Mouse (Mus musculus): ENCODE measurements around the gene Creb5. TPM values are rescaled to one million over a fixed set of nuclear protein-coding genes. Genes with fewer than 3 reads are reported as not detected.
A peak's percentile ranks its signal among the peaks of the same experiment; 100 is the strongest.

Gene Creb5
- total RNA-seq, 2 experiments from 2014 or later, result 2.9 to 4.7 TPM

DNA sequence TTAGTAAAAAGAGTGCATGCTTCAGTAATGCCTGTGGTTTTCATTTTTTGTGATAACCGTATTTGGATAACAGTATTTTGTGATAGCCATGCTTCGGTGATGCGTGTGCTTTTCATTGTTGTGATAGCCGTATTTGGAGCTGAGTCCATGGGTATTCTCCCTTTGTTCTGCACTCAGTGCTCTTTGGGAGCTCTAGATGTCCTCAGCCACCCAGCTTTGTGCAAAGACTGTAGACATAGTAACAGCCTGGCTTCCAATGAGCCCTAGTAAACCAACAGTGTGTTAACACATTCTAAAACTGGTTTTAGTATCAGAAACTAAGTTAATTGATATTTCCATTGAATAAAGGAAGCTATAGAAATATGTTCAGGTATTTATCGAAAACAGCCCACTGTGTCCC is 254.7 kb downstream of the Creb5 start:
- no peak overlapping the region for H3K27ac ChIP-seq
- no peak for DNase-seq (ENCODE audit: extremely low spot score in 1 of 2, low spot score in 2 of 2)
- H3K4me3 ChIP-seq, result no peak overlapping the region
- intact Hi-C loops (cut with DNase I), result no loop called here
- no peak; the same call in none of the 2 replicates for TF ChIP-seq CTCF (IDR thresholded peaks at IDR 0.05)

DNA sequence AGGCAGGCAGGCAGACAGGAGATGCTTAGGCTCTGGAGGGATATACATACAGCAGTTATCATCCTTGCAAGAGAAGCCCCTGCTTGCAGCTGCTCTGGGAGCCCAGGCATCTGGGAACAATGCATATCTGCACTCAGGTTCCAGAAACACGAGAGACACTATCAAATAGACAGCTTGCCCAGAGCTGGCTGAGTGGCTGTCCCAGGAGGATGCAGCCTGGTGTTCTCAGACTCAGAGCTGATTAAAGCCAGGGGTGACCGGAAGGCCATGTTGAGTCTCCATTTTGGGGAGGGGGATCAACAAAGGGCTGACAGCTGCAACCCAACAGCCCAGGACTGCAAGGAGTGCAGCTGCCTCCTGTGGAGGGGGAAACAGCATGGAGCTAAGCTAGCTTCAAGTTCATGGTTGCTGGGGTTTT is 258.4 kb downstream of the Creb5 start:
- intact Hi-C loops (cut with DNase I), result no loop called here
- no peak for TF ChIP-seq CTCF (IDR thresholded peaks at IDR 0.05)
- DNase-seq (ENCODE audit: extremely low spot score in 1 of 2, low spot score in 2 of 2), result no peak
- H3K4me3 ChIP-seq, result no peak overlapping the region
- no peak overlapping the region for H3K27ac ChIP-seq

DNA sequence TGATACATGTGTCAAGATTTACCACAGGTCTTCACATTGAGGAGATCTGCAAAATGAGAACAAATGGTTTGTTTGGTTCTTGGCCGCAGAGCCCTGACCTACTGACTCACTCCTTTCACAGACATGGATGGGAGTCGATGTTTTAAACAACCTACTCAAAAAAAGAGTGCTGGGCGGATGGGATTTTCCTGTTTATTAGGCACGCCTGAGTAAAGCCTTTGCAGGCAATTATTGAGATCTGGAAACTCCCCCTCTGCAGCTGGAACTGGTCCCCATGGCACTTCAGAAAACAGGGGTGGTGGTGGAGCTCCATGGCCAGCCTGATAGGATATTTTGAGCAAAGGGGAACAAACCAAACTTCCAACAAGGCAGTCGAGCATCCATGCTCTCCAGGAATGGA is 258.9 kb downstream of the Creb5 start:
- no peak for TF ChIP-seq CTCF (IDR thresholded peaks at IDR 0.05)
- intact Hi-C loops (cut with DNase I), result no loop called here
- Histone ChIP-seq H3K27ac (no peak overlapping the region), H3K4me3 (no peak overlapping the region)
- DNase-seq (ENCODE audit: extremely low spot score in 1 of 2, low spot score in 2 of 2), result no peak

DNA sequence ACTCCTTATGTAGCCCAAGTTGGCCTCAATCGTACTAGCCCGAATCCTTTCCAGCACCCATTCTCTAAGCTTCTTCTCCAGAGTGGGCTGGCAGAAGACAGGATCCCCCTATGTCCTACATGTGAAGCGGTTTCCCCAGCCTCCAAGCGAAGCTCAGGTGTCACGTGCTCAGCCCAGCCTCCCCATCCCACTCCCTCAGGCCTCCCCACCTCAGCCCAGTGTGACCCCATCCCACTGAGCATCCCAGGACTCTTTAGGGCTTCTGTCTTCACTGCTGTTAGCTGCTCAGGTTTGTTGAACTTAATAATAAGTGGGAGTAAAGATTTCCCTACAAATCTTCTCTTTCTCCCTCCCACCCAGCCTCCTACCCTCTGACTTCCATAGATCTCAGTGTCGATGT is 261.2 kb downstream of the Creb5 start:
- intact Hi-C loops (cut with DNase I), result no loop called here
- H3K4me3 ChIP-seq, result no peak overlapping the region
- no peak for DNase-seq (ENCODE audit: extremely low spot score in 1 of 2, low spot score in 2 of 2)
- no peak for TF ChIP-seq CTCF (IDR thresholded peaks at IDR 0.05)
- H3K27ac ChIP-seq, result no peak overlapping the region

DNA sequence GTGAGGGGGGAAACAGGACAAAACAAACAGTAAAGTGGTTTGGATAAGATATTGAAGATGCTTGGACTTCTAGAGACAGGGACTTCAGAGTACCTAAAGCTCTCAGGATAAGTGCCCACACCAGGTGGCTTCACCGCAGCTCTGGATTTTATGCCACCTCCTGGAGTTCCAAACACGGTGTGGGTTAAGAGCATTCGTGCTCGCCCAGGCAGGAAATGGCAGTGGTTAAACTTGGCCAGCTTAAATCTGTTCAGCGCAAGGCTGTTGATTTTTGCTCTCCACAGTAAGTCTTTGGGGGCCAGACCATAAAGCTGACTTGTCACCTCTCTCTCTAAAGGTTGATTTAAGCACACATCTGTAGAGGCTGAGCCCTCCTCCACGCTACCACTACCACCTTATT is 262.3 kb downstream of the Creb5 start:
- no peak overlapping the region for H3K4me3 ChIP-seq
- intact Hi-C loops (cut with DNase I), result no loop called here
- no peak for DNase-seq (ENCODE audit: extremely low spot score in 1 of 2, low spot score in 2 of 2)
- H3K27ac ChIP-seq, result no peak overlapping the region
- TF ChIP-seq CTCF (IDR thresholded peaks at IDR 0.05), result no peak

DNA sequence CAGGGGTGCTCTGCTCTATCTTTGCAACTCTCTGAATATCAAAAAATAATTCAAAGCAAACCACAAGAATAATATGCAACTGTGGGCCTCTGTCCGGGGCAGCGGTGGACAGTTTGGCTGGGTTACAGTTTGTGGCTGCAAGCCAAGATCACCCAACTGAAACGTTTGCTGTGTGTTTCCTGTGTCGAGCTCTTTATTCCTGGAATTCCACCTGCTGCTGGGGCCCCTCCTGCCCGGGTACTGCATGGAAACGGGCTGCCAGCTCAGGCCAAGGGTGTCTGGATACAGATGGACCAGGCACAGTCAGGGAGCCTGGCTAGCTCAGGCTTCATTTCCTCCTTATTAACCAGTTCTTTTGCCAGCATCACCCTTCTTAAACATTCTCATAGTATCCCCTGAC is 269.0 kb downstream of the Creb5 start:
- no peak overlapping the region for H3K4me3 ChIP-seq
- H3K27ac ChIP-seq, result no peak overlapping the region
- TF ChIP-seq CTCF (IDR thresholded peaks at IDR 0.05), result no peak
- intact Hi-C loops (cut with DNase I), result no loop called here
- no peak for DNase-seq (ENCODE audit: extremely low spot score in 1 of 2, low spot score in 2 of 2)

DNA sequence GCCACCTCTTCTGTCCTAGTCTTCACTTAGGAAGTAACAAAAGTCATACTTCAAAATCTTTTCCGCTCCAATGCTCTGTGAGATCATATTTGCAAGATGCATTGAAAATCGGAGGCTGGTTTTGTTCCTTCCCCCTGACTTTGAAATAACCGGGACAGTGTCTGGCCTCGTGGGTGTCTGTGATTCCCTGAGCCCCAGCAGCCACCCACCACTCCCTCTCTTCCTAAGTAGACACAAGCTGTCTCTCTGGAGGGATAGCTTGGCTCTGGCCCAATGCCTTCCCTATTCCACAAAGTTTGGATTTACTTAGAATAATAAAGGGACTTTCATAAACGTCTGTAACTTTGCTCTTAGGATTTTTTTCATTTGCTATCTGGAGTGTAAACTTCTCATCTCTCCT is 273.9 kb downstream of the Creb5 start:
- intact Hi-C loops (cut with DNase I), result no loop called here
- DNase-seq (ENCODE audit: extremely low spot score in 1 of 2, low spot score in 2 of 2), result no peak

DNA sequence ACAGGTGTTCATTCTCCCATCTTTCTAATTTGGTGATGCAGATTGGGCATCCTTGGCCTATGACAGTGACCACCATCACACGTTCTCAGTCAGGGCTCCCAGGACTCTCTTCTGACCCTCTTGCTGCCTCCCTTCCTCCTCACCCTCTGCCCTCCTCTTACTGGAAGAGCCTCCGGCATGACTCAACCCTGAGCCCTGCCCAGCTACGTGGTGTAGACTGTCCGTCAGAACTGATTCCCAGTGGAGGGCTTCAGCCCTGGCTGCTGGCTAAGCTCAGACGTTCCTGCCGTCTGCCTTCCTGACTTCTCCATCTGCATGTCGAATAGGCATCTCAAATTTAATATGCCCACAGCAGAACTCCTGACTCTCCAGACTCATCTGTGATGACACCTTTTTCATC is 275.5 kb downstream of the Creb5 start:
- DNase-seq (ENCODE audit: extremely low spot score in 1 of 2, low spot score in 2 of 2), result no peak
- intact Hi-C loops (cut with DNase I), result no loop called here

More for the DNA sequence above, 273.9 kb downstream of the Creb5 start:
- no peak for TF ChIP-seq CTCF (IDR thresholded peaks at IDR 0.05)
- Histone ChIP-seq H3K4me3 (no peak overlapping the region), H3K27ac (no peak overlapping the region)

DNA sequence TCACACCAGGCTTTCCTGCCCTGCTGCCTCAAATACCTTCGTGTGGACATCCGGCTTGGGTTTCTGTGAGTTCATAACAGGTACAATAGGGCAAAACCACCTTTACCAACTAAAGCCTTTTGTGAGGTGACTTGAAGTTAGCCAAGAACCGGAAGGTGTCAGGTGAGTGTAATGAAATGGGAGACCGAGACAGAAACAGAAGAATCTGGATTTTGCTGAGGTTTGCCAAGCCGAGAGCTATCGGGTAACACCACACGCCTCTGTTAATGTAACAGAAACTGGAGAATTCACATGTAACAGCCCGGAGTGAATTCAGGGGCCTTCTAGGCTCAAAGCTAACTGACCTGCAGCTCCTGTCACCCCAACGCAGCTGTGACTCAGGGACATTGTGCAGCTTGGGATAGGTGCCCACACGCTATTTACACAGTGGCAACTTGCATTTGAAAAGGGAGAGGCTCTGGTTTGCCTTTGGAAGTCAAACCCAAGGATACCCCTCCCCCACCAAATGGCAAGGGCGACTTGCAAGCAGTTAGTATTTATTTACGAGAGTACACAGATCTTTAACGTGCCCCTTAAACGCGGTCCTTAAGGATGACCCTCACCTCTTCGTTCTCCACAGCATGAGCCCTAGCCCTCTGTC is 276.6 kb downstream of the Creb5 start:
- H3K4me3 ChIP-seq, result no peak overlapping the region
- H3K27ac ChIP-seq, result no peak overlapping the region
- DNase-seq (ENCODE audit: extremely low spot score in 1 of 2, low spot score in 2 of 2), result no peak
- intact Hi-C loops (cut with DNase I), result no loop called here
- TF ChIP-seq CTCF (IDR thresholded peaks at IDR 0.05), result no peak

More for the DNA sequence above, 275.5 kb downstream of the Creb5 start:
- H3K4me3 ChIP-seq, result no peak overlapping the region
- no peak overlapping the region for H3K27ac ChIP-seq
- no peak for TF ChIP-seq CTCF (IDR thresholded peaks at IDR 0.05)

DNA sequence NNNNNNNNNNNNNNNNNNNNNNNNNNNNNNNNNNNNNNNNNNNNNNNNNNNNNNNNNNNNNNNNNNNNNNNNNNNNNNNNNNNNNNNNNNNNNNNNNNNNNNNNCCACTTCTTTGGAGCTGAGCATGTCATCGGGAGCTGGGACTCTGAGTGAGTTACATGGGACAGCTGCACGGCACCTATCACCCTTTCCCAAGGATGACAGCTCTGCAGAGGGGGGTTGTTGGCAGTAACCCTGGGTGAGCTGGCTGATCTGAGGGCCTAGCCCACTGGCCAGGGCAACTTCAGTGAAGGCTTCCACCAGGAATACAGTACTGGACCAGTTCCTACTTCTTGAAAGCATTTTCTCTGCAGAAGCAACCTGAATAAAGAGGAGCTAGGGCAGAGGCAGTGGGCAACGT is 282.4 kb downstream of the Creb5 start:
- intact Hi-C loops (cut with DNase I), result no loop called here

DNA sequence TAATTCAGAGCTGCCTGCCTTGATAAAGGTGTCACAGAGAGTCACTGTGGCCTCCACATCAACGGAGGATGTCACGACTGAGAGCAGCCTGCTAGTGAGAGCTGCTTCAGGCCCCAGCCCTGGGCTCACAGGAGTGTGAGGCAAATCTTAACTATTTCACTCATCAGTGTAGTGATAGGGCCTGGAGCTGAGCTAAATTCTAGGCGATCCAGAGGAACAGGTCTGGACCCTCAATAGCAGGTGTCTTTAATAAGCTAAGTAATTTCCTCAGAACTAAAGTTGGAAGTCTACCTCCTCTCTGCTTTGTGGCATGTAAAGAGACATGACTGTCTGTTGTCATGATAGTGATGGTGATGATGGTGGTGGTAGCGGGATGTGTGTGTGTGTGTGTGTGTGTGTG is 283.8 kb downstream of the Creb5 start:
- TF ChIP-seq CTCF (IDR thresholded peaks at IDR 0.05), result no peak
- intact Hi-C loops (cut with DNase I), result loop anchor here (5.0 kb wide), 2 partner anchors 81 to 279 kb away; no protein-coding TSS in a partner anchor
- DNase-seq (ENCODE audit: extremely low spot score in 1 of 2, low spot score in 2 of 2), result no peak
- no peak overlapping the region for H3K27ac ChIP-seq
- H3K4me3 ChIP-seq, result no peak overlapping the region

More for the DNA sequence above, 282.4 kb downstream of the Creb5 start:
- Histone ChIP-seq H3K4me3 (no peak overlapping the region), H3K27ac (no peak overlapping the region)
- no peak for TF ChIP-seq CTCF (IDR thresholded peaks at IDR 0.05)
- no peak for DNase-seq (ENCODE audit: extremely low spot score in 1 of 2, low spot score in 2 of 2)

DNA sequence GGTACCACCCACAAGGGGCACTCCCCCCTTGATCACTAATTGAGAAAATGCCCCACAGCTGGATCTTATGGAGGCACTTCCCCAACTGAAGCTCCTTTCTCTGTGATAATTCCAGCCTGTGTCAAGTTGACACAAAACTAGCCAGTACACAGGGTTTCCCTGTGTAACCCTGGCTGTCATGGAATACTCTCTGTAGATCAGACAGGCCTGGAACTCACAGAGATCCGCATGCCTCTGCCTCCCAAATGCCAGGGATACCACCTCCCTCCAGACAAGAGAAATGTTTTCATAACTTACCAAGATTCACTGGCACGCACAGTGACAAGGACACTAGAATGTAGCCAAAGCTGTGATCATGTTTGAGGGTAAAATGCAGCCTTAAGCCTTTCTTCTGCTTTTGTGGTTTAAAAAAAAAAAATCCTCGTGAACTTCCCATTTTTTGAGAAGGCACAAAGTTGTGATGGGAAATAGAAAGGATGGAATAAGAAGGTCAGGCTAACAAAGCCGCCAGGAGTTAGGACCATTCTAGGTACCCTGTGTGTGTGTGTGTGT is 284.6 kb downstream of the Creb5 start:
- TF ChIP-seq CTCF (IDR thresholded peaks at IDR 0.05), result no peak
- intact Hi-C loops (cut with DNase I), result loop anchor here (5.0 kb wide), 2 partner anchors 81 to 279 kb away; no protein-coding TSS in a partner anchor
- no peak for DNase-seq (ENCODE audit: extremely low spot score in 1 of 2, low spot score in 2 of 2)
- Histone ChIP-seq H3K27ac (no peak overlapping the region), H3K4me3 (no peak overlapping the region)

DNA sequence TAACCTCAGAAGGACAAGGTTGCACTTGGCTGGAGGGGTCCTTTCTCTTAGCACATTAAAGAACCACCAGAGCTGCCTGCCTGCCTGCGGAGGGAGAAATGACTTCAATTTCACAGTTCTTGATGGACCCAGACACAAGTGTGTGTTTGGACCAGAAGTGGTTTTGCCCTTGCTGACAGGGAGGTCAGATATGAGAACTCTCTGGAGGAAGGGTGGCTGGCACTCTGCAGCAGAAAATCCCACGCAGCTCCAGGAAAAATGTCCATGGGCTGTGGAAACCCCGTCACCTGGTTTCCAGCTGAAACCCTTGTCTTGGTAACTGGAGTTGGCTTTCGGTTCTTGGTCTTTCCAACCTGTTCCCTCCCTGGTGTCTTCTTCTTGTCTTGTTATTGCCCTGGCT is 285.4 kb downstream of the Creb5 start:
- intact Hi-C loops (cut with DNase I), result loop anchor here (5.0 kb wide), 2 partner anchors 80 to 280 kb away; no protein-coding TSS in a partner anchor

More for the DNA sequence above, 285.4 kb downstream of the Creb5 start:
- no peak for TF ChIP-seq CTCF (IDR thresholded peaks at IDR 0.05)
- H3K4me3 ChIP-seq, result no peak overlapping the region
- H3K27ac ChIP-seq, result 0 out of 2 replicates have a peak overlapping the region, but pooled peaks have one; percentile 79
- no peak for DNase-seq (ENCODE audit: extremely low spot score in 1 of 2, low spot score in 2 of 2)

All from left cerebral cortex, adult 2 months (tissue).